Mouse (Mus musculus) retina, postnatal 7 days (tissue): ENCODE results near the gene Cyp46a1.

Source experiments
- DNase-seq: peaks from one replicate; pipeline ENCODE4 v3.0.0-alpha.2; 2012; ENCODE audit warnings: low read depth, low spot score

Cyp46a1 gene

DNA sequence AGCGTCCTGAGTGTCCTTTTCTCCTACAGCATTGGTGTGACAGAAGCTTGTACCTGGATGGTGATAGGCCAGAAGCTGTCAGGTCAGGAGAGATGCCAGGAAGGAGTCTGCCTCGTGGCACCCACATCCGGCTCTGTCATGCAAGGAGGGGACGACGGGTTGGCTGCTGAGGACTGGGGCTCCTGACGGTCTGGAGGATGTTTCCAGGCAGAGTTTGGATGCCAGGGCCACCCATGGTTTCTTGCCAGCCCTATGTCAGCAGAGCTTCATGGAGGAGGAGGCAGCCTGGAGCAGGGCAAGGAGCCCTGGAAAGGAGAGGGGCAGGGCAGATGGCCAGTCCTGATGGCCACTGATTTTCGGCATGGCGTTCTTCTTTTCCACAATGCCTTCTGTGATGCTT, 65.0 kb downstream of the Cyp46a1 start:
- DNase-seq = no peak

DNA sequence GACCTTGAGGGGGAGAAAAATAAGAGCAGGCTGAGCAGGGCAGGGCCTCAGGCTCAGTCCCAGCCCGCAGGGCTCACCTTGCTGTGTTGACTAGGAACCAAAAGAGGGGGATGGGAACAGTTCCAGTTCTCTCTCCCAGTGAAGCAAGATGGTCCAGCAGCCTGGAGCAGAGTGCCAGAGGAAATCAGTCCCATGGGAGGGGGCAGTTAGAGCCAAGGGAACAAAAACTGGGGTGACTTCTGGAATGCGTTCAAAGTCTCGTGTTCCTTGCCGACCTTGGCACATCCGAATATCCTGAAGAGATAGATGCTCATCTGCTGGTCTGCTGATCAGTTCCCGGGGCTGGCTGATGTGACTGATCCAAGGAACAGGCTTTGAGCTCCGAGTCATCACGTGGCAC, 66.8 kb downstream of the Cyp46a1 start:
- no peak for DNase-seq

DNA sequence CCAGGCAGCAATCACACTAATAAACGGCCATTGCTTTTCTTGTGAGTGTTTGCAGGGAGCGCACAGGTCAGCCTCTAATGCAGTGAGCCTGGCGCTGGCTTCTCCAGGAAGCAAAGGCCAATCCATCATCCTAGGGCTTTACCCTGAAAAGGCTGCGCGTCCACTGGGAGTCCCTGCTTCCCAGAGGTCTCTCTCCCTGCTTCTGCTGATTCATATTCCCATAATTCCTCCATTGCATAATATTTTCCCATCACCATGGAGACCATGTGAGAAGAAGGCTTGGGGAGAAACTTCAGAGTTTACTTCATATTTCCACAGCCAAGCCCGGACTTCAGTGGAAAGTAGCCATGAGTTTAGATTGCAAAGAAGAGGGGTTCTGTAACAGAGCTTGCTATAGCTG, 69.8 kb downstream of the Cyp46a1 start:
- DNase-seq = no peak

DNA sequence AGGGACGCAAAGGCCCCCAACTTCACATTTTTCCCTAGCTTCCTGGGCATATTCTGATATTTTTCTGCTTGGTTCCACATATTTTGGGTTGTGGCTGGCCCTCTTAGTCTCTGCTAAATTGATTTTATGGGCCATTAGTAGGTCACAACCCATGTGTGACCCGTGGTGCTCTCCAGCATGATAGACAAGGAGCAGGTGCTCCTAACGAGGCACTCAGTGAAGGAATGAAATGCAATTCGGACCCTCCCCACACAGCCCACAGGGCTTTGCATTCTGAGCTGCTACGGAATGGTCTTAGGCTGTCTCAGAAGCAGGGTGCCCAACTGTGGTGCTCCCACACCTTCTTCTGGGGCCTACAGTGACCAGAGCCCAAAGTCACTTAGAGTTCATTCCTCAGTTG, 74.9 kb downstream of the Cyp46a1 start:
- no peak for DNase-seq

DNA sequence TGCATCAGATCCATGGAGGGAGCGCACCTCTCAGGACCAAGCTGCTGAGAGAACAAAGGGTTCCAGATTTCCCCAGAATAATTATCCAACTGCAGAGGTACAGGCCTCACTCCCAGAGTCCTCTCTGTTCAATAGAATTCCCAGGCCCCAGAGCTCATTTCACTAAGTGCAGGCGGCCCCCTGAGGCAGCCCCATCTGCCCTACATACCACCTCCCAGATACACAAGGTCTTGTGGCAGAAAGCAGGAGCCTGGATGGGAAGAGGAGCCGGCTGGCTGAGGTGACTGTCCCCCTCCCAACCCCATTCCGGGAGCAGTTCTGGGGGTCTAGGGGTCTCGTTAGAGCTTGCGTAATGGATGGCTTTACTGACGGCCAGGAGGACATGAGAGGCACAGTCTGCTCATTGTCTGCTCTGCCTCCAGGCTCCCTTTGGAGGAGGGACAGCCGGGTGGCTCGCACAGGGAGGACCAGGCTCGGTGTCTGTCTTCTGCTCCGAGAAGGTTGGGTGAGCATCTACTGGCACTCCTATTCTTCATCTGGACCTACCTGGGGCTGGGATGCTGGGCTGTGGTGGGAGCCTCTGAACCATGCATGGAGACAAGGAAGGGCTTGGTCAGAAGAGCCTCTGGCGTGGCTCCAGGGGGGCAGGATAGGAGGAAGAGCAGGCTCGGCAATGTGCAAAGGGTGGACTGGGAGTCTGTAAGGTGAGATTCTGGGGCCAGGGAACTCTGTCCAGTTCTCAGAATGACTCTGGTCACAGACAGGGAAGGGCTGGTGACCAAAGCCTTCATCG, 76.4 kb downstream of the Cyp46a1 start:
- DNase-seq = no peak
